Mouse (Mus musculus) limb, embryonic 11.5 days (tissue): ENCODE data around the gene Elp5. TPM values are rescaled to one million over a fixed set of nuclear protein-coding genes. Genes with fewer than 3 reads are reported as not detected.

Source experiments
- ATAC-seq: fragments of 200-750 bp; cut with Nextera tagmentation; 2 replicates; pipeline ENCODE4 v1.8.0; 2017; ENCODE audit warnings: low read depth; ENCODE audit not compliant: insufficient number of reproducible peaks, low FRiP score, low TSS enrichment
- DNase-seq: peaks from one replicate; pipeline ENCODE4 v3.0.0-alpha.2; 2015; ENCODE audit warnings: low spot score
- H3K27ac ChIP-seq: fragments of 300-500 bp; sonication (generic); replicated peaks from 2 replicates; pipeline ENCODE4 v1.5.1; 2014; ENCODE audit warnings: low read depth, mild to moderate bottlenecking, low read length
- H3K27me3 ChIP-seq: fragments of 300-500 bp; sonication (generic); 2 replicates; pipeline ENCODE4 v1.6.1; 2014; ENCODE audit warnings: mild to moderate bottlenecking, low read length, mixed read lengths; ENCODE audit not compliant: control insufficient read depth, insufficient read depth
- H3K36me3 ChIP-seq: fragments of 300-500 bp; sonication (generic); 2 replicates; pipeline ENCODE4 v1.6.1; 2014; ENCODE audit warnings: mild to moderate bottlenecking, low read length, moderate library complexity, mixed read lengths; ENCODE audit not compliant: control insufficient read depth, insufficient read depth
- H3K4me1 ChIP-seq: fragments of 300-500 bp; sonication (generic); 2 replicates; pipeline ENCODE4 v1.6.1; 2014; ENCODE audit warnings: low read length, mixed read lengths; ENCODE audit not compliant: control insufficient read depth, insufficient read depth
- H3K4me2 ChIP-seq: fragments of 300-500 bp; sonication (generic); 2 replicates; pipeline ENCODE4 v1.6.1; 2014; ENCODE audit warnings: low read depth, mild to moderate bottlenecking, moderate library complexity; ENCODE audit not compliant: severe bottlenecking
- H3K4me3 ChIP-seq: fragments of 300-500 bp; sonication (generic); 2 replicates; pipeline ENCODE4 v1.5.1; 2014; ENCODE audit warnings: low read depth, low read length
- H3K9ac ChIP-seq: fragments of 300-500 bp; sonication (generic); 2 replicates; pipeline ENCODE4 v1.6.1; 2014; ENCODE audit warnings: mild to moderate bottlenecking, low read length
- H3K9me3 ChIP-seq: fragments of 300-500 bp; sonication (generic); 2 replicates; pipeline ENCODE4 v1.6.1; 2016; ENCODE audit warnings: low read length; ENCODE audit not compliant: control insufficient read depth
- WGBS: fragments of 180-500 bp; shearing (Covaris S2); extraction: QIAGEN DNeasy Blood & Tissue Kit; methylation state at CpG from one replicate; pipeline ENCODE4 v1.1.7; 2014; 5-methylcytosine and 5-hydroxymethylcytosine counted together
- polyA plus RNA-seq: library from polyadenylated mRNA; unstranded; fragments of >200 nt; fragmentation: Nextera tagmentation; extraction: Ambion mirVana; gene quantifications from 2 replicates; pipeline ENCODE4 v1.2.1, GENCODE M21; 2014

Elp5 gene
- polyA plus RNA-seq, 1 experiment from 2014 or later = 148 TPM

DNA sequence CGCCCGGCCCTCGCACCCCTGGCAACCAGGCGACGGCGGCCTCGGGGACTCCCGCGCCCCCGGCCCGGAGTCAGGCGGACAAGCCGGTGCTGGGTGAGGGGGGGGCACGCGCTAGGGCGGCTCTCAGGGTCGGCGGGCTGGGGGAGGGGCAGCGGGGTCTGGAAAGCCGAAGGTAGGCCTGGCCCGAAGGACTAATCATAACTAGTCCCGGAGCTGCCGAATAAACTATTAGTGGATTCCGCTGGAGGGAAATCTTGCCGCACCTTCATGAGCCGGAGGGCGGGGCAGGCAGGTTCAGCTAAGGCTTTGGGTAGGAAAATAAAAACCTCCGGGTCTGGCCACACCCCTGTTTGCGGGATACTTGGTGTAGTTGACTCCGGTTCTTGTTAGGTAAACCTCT is 46.2 kb downstream of the Elp5 start:
- H3K27me3 ChIP-seq = peaks cover 8% of the 10 kb centered on the region

GRCm38 (mm10) chr11:69935137-69935879 is 47.0 kb downstream of the Elp5 start, which contains the start of gene Ybx2:
Gene Ybx2, plus strand, starts transcription at chr11:69935796.
- H3K36me3 ChIP-seq = no peaks in the 10 kb centered on the region
- H3K9ac ChIP-seq = peak within 1 kb of the TSS; percentile 74
- 2% methylated on average over 39 of the region's 62 CpGs for WGBS
- H3K27me3 ChIP-seq = peaks cover 8% of the 10 kb centered on the region
- no peak within 1 kb of the TSS for H3K27ac ChIP-seq
- peaks cover 30% of the 10 kb centered on the region for H3K4me1 ChIP-seq
- peak; percentile 97 for DNase-seq
- peak; percentile 91 for ATAC-seq
- no peaks in the 10 kb centered on the region for H3K9me3 ChIP-seq
- peak within 1 kb of the TSS; percentile 47 for H3K4me3 ChIP-seq
- peak within 1 kb of the TSS; percentile 99 for H3K4me2 ChIP-seq

More for the DNA sequence above, 46.2 kb downstream of the Elp5 start:
- Histone ChIP-seq H3K4me1 (peaks cover 30% of the 10 kb centered on the region), H3K4me2 (peak overlapping the region; percentile 99), H3K9ac (peak overlapping the region; percentile 74), H3K9me3 (no peaks in the 10 kb centered on the region), H3K27ac (no peak overlapping the region), H3K4me3 (peak overlapping the region; percentile 47), H3K36me3 (no peaks in the 10 kb centered on the region)
- ATAC-seq (no peak), DNase-seq (peak; percentile 54)
- 1% methylated on average over 26 of the region's 30 CpGs for WGBS

DNA sequence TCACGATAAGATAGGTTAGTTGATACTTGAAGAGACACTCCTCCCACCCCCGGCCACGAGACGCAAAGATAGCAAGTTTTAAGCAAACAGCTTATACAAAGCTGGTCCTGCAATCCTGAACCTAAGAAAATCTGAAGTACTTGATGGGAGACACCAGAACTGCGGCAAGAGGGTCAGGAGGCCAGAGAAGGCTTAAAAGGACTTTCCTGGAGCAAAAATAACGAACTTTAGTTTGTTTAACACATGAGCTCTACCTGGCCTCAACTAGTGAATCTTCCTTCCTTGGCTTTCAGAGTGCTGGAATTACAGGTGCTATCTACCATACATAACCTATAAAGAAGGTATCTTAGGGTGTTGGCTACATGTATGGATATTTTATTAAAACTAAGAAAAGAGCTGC is 47.6 kb downstream of the Elp5 start:
- peak overlapping the region; percentile 99 for H3K4me2 ChIP-seq
- no peak for DNase-seq
- H3K4me1 ChIP-seq = peaks cover 30% of the 10 kb centered on the region
- ATAC-seq = no peak
- peak overlapping the region; percentile 3; the same call in 1 of the 2 replicates for H3K4me3 ChIP-seq
- H3K36me3 ChIP-seq = no peaks in the 10 kb centered on the region
- whole genome bisulfite sequencing = 24% methylated on average over 6 of the region's 6 CpGs
- peaks cover 8% of the 10 kb centered on the region for H3K27me3 ChIP-seq
- no peak overlapping the region for H3K27ac ChIP-seq
- 0 out of 2 replicates have a peak overlapping the region, but pooled peaks have one; percentile 27 for H3K9ac ChIP-seq
- H3K9me3 ChIP-seq = no peaks in the 10 kb centered on the region

DNA sequence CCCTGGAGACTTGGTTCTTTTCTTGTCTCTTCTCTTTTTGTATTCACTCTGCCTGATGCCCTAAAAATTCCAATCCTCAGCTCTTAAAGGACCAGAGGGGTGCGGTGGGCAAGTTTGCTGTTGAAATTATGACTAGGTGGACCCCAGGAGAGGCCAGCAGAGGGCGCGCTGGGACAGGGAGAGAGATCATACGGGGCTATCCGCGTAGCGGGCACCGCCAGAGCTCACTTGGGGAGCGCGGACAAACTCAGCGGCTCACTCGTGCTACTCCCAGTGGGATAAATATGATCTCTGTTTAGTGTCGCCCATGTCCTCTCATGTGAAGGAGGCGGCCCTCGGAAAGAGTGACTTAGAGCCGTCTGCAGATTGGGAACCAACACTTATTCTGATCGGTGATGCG is 48.1 kb downstream of the Elp5 start:
- Histone ChIP-seq H3K27ac (no peak overlapping the region), H3K4me3 (peak overlapping the region; percentile 3; the same call in 1 of the 2 replicates), H3K9me3 (no peaks in the 10 kb centered on the region), H3K9ac (peak overlapping the region; percentile 27; the same call in 1 of the 2 replicates), H3K4me2 (peak overlapping the region; percentile 34), H3K36me3 (no peaks in the 10 kb centered on the region), H3K4me1 (peaks cover 30% of the 10 kb centered on the region), H3K27me3 (peaks cover 8% of the 10 kb centered on the region)
- WGBS = under 1% methylated on average over 18 of the region's 18 CpGs
- ATAC-seq (no peak), DNase-seq (peak; percentile 99)

GRCm38 (mm10) chr11:69933066-69933465 is 49.3 kb downstream of the Elp5 start:
- Histone ChIP-seq H3K4me1 (peaks cover 22% of the 10 kb centered on the region), H3K9me3 (no peaks in the 10 kb centered on the region), H3K27ac (no peak overlapping the region), H3K36me3 (no peaks in the 10 kb centered on the region), H3K27me3 (peaks cover 8% of the 10 kb centered on the region), H3K9ac (no peak overlapping the region), H3K4me2 (no peak overlapping the region), H3K4me3 (no peak overlapping the region)
- 82% methylated on average over 4 of the region's 4 CpGs for WGBS
- no peak for ATAC-seq
- no peak for DNase-seq

DNA sequence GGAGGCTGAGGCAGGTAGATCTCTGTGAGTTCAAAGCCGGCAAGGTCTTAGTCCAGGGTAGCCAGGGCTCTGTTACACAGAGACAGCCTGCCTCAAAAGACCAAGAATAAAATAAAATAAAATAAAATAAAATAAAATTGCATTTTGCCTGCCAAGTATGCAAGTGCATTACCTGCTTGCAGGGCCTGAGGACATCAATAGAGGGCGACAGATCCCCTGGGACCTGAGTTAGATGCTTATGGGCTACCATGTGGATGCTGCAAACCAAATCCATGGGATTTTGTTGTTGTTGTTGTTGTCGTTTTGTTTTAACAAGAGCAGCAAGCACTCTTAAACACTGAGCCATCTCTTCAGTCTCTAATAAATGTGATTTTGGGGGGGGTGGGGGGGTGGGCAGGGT is 50.1 kb downstream of the Elp5 start:
- no peak overlapping the region for H3K9ac ChIP-seq
- H3K4me3 ChIP-seq = no peak overlapping the region
- no peak overlapping the region for H3K27ac ChIP-seq
- 37% methylated on average over 3 of the region's 3 CpGs for WGBS
- H3K27me3 ChIP-seq = peaks cover 4% of the 10 kb centered on the region; the same call in 1 of the 2 replicates
- no peaks in the 10 kb centered on the region for H3K36me3 ChIP-seq
- H3K4me1 ChIP-seq = peaks cover 20% of the 10 kb centered on the region
- no peaks in the 10 kb centered on the region for H3K9me3 ChIP-seq
- H3K4me2 ChIP-seq = no peak overlapping the region
- ATAC-seq (no peak), DNase-seq (no peak)

DNA sequence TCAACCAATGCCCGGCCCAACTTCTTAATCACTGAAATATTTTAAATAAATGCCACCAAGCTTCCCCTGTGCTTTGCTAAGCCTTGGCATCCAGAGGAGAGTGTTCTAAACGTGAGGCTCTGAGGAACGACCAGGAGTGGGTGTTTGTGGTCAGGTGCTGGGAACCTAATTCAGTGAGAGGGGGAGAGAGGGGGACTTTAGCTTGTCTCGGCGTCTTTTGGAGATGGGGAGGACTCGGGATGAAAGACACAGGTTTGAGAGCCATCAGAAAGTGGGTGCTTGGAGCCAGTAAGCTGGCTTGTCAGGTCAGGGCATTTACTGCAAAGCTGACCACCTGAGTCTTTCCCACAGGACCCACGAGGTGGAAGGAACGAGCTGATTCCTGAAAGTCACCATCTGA is 50.5 kb downstream of the Elp5 start:
- H3K36me3 ChIP-seq = no peaks in the 10 kb centered on the region
- H3K9me3 ChIP-seq = no peaks in the 10 kb centered on the region
- peaks cover 16% of the 10 kb centered on the region for H3K4me1 ChIP-seq
- H3K27ac ChIP-seq = no peak overlapping the region
- DNase-seq (no peak), ATAC-seq (no peak)
- H3K4me3 ChIP-seq = no peak overlapping the region
- no peak overlapping the region for H3K4me2 ChIP-seq
- peaks cover 1% of the 10 kb centered on the region; the same call in 1 of the 2 replicates for H3K27me3 ChIP-seq
- WGBS = 77% methylated on average over 8 of the region's 8 CpGs
- no peak overlapping the region for H3K9ac ChIP-seq

- H3K9me3 ChIP-seq = no peaks in the 10 kb centered on the region
- H3K27me3 ChIP-seq = no peaks in the 10 kb centered on the region
- DNase-seq = no peak
- WGBS = 77% methylated on average over 3 of the region's 3 CpGs
- H3K4me1 ChIP-seq = peaks cover 9% of the 10 kb centered on the region; the same call in 1 of the 2 replicates
- no peak overlapping the region for H3K27ac ChIP-seq
- H3K4me3 ChIP-seq = no peak overlapping the region
- H3K9ac ChIP-seq = no peak overlapping the region
- no peak overlapping the region for H3K4me2 ChIP-seq
- ATAC-seq = no peak
- no peaks in the 10 kb centered on the region for H3K36me3 ChIP-seq
Measured at GRCm38 (mm10) chr11:69930967-69931537, 51.3 kb downstream of the Elp5 start.
